8 mouse cellular contexts compared by ENCODE assay signal in the genomic region with DNA sequence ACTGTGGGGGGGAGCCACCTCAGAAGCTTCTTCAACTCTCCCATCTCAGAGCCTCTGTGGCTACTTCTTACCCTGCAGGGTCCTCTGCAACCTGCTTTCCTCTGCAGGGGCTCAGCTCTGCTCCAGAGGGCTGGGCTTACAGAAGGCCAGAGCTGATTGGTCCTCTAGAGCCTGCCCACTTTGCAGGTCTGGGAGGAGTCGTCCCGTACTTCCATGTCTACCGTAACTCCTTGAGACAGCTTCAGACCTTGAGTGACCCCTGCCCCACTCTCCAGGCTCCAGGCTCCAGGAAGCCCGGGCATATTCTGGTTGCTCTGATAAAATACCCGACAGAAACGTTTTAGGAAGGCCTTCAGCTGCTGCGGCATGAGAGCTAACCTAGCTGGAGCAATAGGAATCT.
DNase-seq lines count a peak whose midpoint lies in the region; ATAC-seq lines count a peak whose summit lies in the region.

No protein-coding gene starts in this region.

- ATAC-seq in heart, embryonic 13.5 days (ENCODE audit: extremely low read depth, insufficient number of reproducible peaks, low FRiP score, low TSS enrichment) = no peak
- peak; percentile 32 for ATAC-seq in megakaryocyte progenitor cell, adult 5-6 weeks (replicated peaks; ENCODE audit: poor library complexity)

- no peak overlapping the region for H3K27ac ChIP-seq in heart, embryonic 13.5 days (replicated peaks)

- WGBS in heart, embryonic 13.5 days = 4% methylated on average over 7 of the region's 7 CpGs

- H3K36me3 ChIP-seq in heart, embryonic 13.5 days = no peaks in the 10 kb centered on the region

- peak overlapping the region; percentile 19 for H3K9ac ChIP-seq in heart, embryonic 13.5 days

- peaks cover 20% of the 10 kb centered on the region; the same call in 1 of the 2 replicates for H3K27me3 ChIP-seq in heart, embryonic 13.5 days (replicated peaks)

- peak overlapping the region; percentile 61 for H3K4me2 ChIP-seq in heart, embryonic 13.5 days

- DNase-seq in heart, postnatal 36 days = no peak
- peak; percentile 38 for DNase-seq in embryo, embryonic 10.5 days (ENCODE audit: low spot score)
- DNase-seq in kidney, adult 9 months = peak; percentile 27
- no peak for DNase-seq in T-cell, adult 2 months (ENCODE audit: low spot score)
- no peak for DNase-seq in cerebellum, adult 9-11 months
- DNase-seq in layer of hippocampus, postnatal 10 days (ENCODE audit: low spot score in 2 of 2) = no peak

- H3K9me3 ChIP-seq in heart, embryonic 13.5 days = no peaks in the 10 kb centered on the region

- intact Hi-C loops in heart, postnatal 36 days (cut with DNase I) = loop anchor here (2.0 kb wide), 1 partner anchor 49 kb away; no protein-coding TSS in a partner anchor

- peaks cover 14% of the 10 kb centered on the region for H3K4me1 ChIP-seq in heart, embryonic 13.5 days

- 0 out of 2 replicates have a peak overlapping the region, but pooled peaks have one; percentile 11 for H3K4me3 ChIP-seq in heart, embryonic 13.5 days

Comparison
In these comparisons a context has a peak if more than half of its experiments do, and no peak if none do; other contexts are left out.
1. DNase-seq: peak in embryo, embryonic 10.5 days (single experiment) and kidney, adult 9 months (single experiment); none in heart, postnatal 36 days (0 of 2), T-cell, adult 2 months (single experiment), cerebellum, adult 9-11 months (single experiment) and layer of hippocampus, postnatal 10 days (0 of 2).